Mouse (Mus musculus) forebrain, embryonic 13.5 days (tissue): ENCODE measurements around the gene Dysf. TPM values are rescaled to one million over a fixed set of nuclear protein-coding genes. Genes with fewer than 3 reads are reported as not detected.

ENCODE experiments used
- ATAC-seq: fragments of 200-750 bp; cut with Nextera tagmentation; 2 replicates; pipeline ENCODE4 v1.8.0; 2017
- H3K27ac ChIP-seq: fragments of 300-500 bp; sonication (generic); 2 replicates; pipeline ENCODE4 v1.5.1; 2015; ENCODE audit warnings: inconsistent platforms, mild to moderate bottlenecking, moderate library complexity
- H3K27me3 ChIP-seq: fragments of 300-500 bp; sonication (generic); 2 replicates; pipeline ENCODE4 v1.6.1; 2015; ENCODE audit warnings: mild to moderate bottlenecking, inconsistent platforms
- H3K36me3 ChIP-seq: fragments of 300-500 bp; sonication (generic); 2 replicates; pipeline ENCODE4 v1.6.1; 2015; ENCODE audit warnings: mild to moderate bottlenecking, inconsistent platforms; ENCODE audit not compliant: poor library complexity, severe bottlenecking
- H3K4me1 ChIP-seq: fragments of 300-500 bp; sonication (generic); 2 replicates; pipeline ENCODE4 v1.6.1; 2015; ENCODE audit warnings: inconsistent platforms
- H3K4me2 ChIP-seq: fragments of 300-500 bp; sonication (generic); 2 replicates; pipeline ENCODE4 v1.6.1; 2015; ENCODE audit warnings: inconsistent platforms, mild to moderate bottlenecking, moderate library complexity
- H3K4me3 ChIP-seq: fragments of 300-500 bp; sonication (generic); 2 replicates; pipeline ENCODE4 v1.5.1; 2015; ENCODE audit warnings: mild to moderate bottlenecking, inconsistent platforms
- H3K9ac ChIP-seq: fragments of 300-500 bp; sonication (generic); 2 replicates; pipeline ENCODE4 v1.6.1; 2015; ENCODE audit warnings: mild to moderate bottlenecking, inconsistent platforms
- H3K9me3 ChIP-seq: fragments of 300-500 bp; sonication (generic); replicated peaks from 2 replicates; pipeline ENCODE4 v1.6.1; 2016; ENCODE audit warnings: inconsistent platforms
- WGBS: fragments of 180-500 bp; shearing (Covaris S2); methylation state at CpG from one replicate; pipeline ENCODE4 v1.1.7; 2015; 5-methylcytosine and 5-hydroxymethylcytosine counted together
- polyA plus RNA-seq: library from polyadenylated mRNA; unstranded; fragments of >200 nt; fragmentation: Nextera tagmentation; extraction: Ambion mirVana; gene quantifications from 2 replicates; pipeline ENCODE4 v1.2.1, GENCODE M21; 2015

Dysf gene
- polyA plus RNA-seq, 1 experiment from 2014 or later = 1.3 TPM

GRCm38 (mm10) chr6:84154508-84154907, 146.1 kb downstream of the Dysf start:
- Histone ChIP-seq H3K4me3 (no peak overlapping the region), H3K4me2 (no peak overlapping the region), H3K27me3 (no peaks in the 10 kb centered on the region), H3K9me3 (no peaks in the 10 kb centered on the region), H3K9ac (no peak overlapping the region), H3K36me3 (no peaks in the 10 kb centered on the region), H3K4me1 (no peaks in the 10 kb centered on the region), H3K27ac (no peak overlapping the region)
- ATAC-seq = no peak
- WGBS = 87% methylated on average over 2 of the region's 2 CpGs

- Histone ChIP-seq H3K9me3 (no peaks in the 10 kb centered on the region), H3K4me3 (no peak overlapping the region), H3K4me2 (no peak overlapping the region), H3K9ac (no peak overlapping the region), H3K36me3 (no peaks in the 10 kb centered on the region), H3K27me3 (no peaks in the 10 kb centered on the region), H3K4me1 (no peaks in the 10 kb centered on the region), H3K27ac (no peak overlapping the region)
- no peak for ATAC-seq
- WGBS = 81% methylated on average over 3 of the region's 3 CpGs
Measured at GRCm38 (mm10) chr6:84155765-84156164, 147.4 kb downstream of the Dysf start.

GRCm38 (mm10) chr6:84156481-84157025, 148.2 kb downstream of the Dysf start:
- Histone ChIP-seq H3K27me3 (no peaks in the 10 kb centered on the region), H3K9me3 (no peaks in the 10 kb centered on the region), H3K4me1 (no peaks in the 10 kb centered on the region), H3K36me3 (no peaks in the 10 kb centered on the region), H3K4me3 (no peak overlapping the region), H3K27ac (no peak overlapping the region), H3K4me2 (no peak overlapping the region), H3K9ac (no peak overlapping the region)
- WGBS = 80% methylated on average over 4 of the region's 4 CpGs
- ATAC-seq = no peak

GRCm38 (mm10) chr6:84159046-84159445, 150.7 kb downstream of the Dysf start:
- Histone ChIP-seq H3K4me1 (no peaks in the 10 kb centered on the region), H3K27me3 (no peaks in the 10 kb centered on the region), H3K4me2 (no peak overlapping the region), H3K27ac (no peak overlapping the region), H3K36me3 (no peaks in the 10 kb centered on the region), H3K9me3 (no peaks in the 10 kb centered on the region), H3K9ac (no peak overlapping the region), H3K4me3 (no peak overlapping the region)
- ATAC-seq = no peak
- 89% methylated on average over 4 of the region's 4 CpGs for WGBS

- Histone ChIP-seq H3K27me3 (no peaks in the 10 kb centered on the region), H3K4me3 (no peak overlapping the region), H3K9me3 (no peaks in the 10 kb centered on the region), H3K4me2 (no peak overlapping the region), H3K9ac (no peak overlapping the region), H3K27ac (no peak overlapping the region), H3K36me3 (no peaks in the 10 kb centered on the region), H3K4me1 (no peaks in the 10 kb centered on the region)
- ATAC-seq = no peak
- WGBS = 89% methylated on average over 14 of the region's 14 CpGs
Measured at GRCm38 (mm10) chr6:84167612-84168011, 159.2 kb downstream of the Dysf start.

GRCm38 (mm10) chr6:84168571-84168970, 160.2 kb downstream of the Dysf start:
- Histone ChIP-seq H3K36me3 (no peaks in the 10 kb centered on the region), H3K4me1 (no peaks in the 10 kb centered on the region), H3K9ac (no peak overlapping the region), H3K4me2 (no peak overlapping the region), H3K27ac (no peak overlapping the region), H3K9me3 (no peaks in the 10 kb centered on the region), H3K4me3 (no peak overlapping the region), H3K27me3 (no peaks in the 10 kb centered on the region)
- 94% methylated on average over 1 of the region's 1 CpGs for WGBS
- ATAC-seq = no peak

- Histone ChIP-seq H3K27me3 (no peaks in the 10 kb centered on the region), H3K9me3 (no peaks in the 10 kb centered on the region), H3K9ac (no peak overlapping the region), H3K27ac (no peak overlapping the region), H3K4me2 (no peak overlapping the region), H3K4me1 (no peaks in the 10 kb centered on the region), H3K4me3 (no peak overlapping the region), H3K36me3 (no peaks in the 10 kb centered on the region)
- no peak for ATAC-seq
- 87% methylated on average over 6 of the region's 6 CpGs for WGBS
Measured at GRCm38 (mm10) chr6:84173626-84174025, 165.2 kb downstream of the Dysf start.

GRCm38 (mm10) chr6:84178776-84179405, 170.5 kb downstream of the Dysf start:
- 96% methylated on average over 5 of the region's 5 CpGs for WGBS
- Histone ChIP-seq H3K9ac (no peak overlapping the region), H3K9me3 (no peaks in the 10 kb centered on the region), H3K4me2 (no peak overlapping the region), H3K4me3 (no peak overlapping the region), H3K4me1 (no peaks in the 10 kb centered on the region), H3K36me3 (no peaks in the 10 kb centered on the region), H3K27ac (no peak overlapping the region), H3K27me3 (no peaks in the 10 kb centered on the region)
- no peak for ATAC-seq

- no peak for ATAC-seq
- H3K4me1 ChIP-seq = no peaks in the 10 kb centered on the region
- H3K9me3 ChIP-seq = no peaks in the 10 kb centered on the region
- WGBS = 51% methylated on average over 4 of the region's 4 CpGs
- no peak overlapping the region for H3K4me3 ChIP-seq
- H3K27ac ChIP-seq = no peak overlapping the region
- no peaks in the 10 kb centered on the region for H3K27me3 ChIP-seq
- H3K36me3 ChIP-seq = no peaks in the 10 kb centered on the region
- H3K9ac ChIP-seq = no peak overlapping the region
- H3K4me2 ChIP-seq = no peak overlapping the region
Measured at GRCm38 (mm10) chr6:84181452-84181851, 173.1 kb downstream of the Dysf start.

GRCm38 (mm10) chr6:84191656-84192250, 183.4 kb downstream of the Dysf start:
- H3K9ac ChIP-seq = no peak overlapping the region
- H3K4me3 ChIP-seq = no peak overlapping the region
- no peak overlapping the region for H3K27ac ChIP-seq
- 68% methylated on average over 6 of the region's 6 CpGs for WGBS
- no peaks in the 10 kb centered on the region for H3K9me3 ChIP-seq
- no peak overlapping the region for H3K4me2 ChIP-seq
- H3K27me3 ChIP-seq = no peaks in the 10 kb centered on the region
- H3K36me3 ChIP-seq = no peaks in the 10 kb centered on the region
- H3K4me1 ChIP-seq = no peaks in the 10 kb centered on the region
- no peak for ATAC-seq

- Histone ChIP-seq H3K27ac (no peak overlapping the region), H3K27me3 (no peaks in the 10 kb centered on the region), H3K4me2 (no peak overlapping the region), H3K4me3 (no peak overlapping the region), H3K9ac (no peak overlapping the region), H3K4me1 (0 out of 2 replicates have a peak, but pooled peaks cover 3% of the 10 kb centered on the region), H3K36me3 (no peaks in the 10 kb centered on the region), H3K9me3 (no peaks in the 10 kb centered on the region)
- WGBS = 93% methylated on average over 5 of the region's 5 CpGs
- no peak for ATAC-seq
Measured at GRCm38 (mm10) chr6:84196511-84196910, 188.1 kb downstream of the Dysf start.

- WGBS = 19% methylated on average over 5 of the region's 5 CpGs
- ATAC-seq = no peak
- H3K27ac ChIP-seq = no peak overlapping the region
Measured at GRCm38 (mm10) chr6:84197811-84198213, 189.4 kb downstream of the Dysf start.

More at GRCm38 (mm10) chr6:84197811-84198213, 189.4 kb downstream of the Dysf start:
- Histone ChIP-seq H3K36me3 (no peaks in the 10 kb centered on the region), H3K9ac (no peak overlapping the region), H3K4me2 (no peak overlapping the region), H3K9me3 (no peaks in the 10 kb centered on the region), H3K4me3 (no peak overlapping the region), H3K27me3 (no peaks in the 10 kb centered on the region), H3K4me1 (0 out of 2 replicates have a peak, but pooled peaks cover 3% of the 10 kb centered on the region)
